Mouse (Mus musculus): ENCODE data around the gene Agap1.

DNA sequence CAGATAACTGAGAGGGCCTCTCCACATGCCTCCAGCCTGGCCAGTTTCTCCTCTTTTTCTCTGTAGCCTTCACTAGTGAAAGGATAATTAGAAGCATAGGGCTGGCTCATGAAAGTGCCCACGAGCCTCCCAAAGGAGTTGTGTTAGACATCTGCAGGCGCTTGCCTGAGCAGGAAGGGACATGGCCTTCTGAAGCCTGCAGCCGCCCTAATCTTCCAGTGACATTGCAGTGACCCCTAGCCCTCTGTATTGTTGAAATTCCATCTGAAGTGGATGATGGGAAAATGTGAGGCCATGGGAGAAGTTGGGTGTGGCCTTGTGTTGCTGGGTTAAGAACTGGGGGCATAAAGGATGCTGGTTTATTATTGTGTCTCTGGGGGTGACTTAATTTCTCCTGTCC, 269.5 kb downstream of the Agap1 start:
- TF ChIP-seq CTCF (IDR thresholded peaks at IDR 0.05; ENCODE audit: insufficient read depth, low read depth, low read length), result no peak
- TF ChIP-seq POLR2A (IDR thresholded peaks at IDR 0.05; ENCODE audit: insufficient read depth, low read depth, low read length), result no peak
